In the genomic region with DNA sequence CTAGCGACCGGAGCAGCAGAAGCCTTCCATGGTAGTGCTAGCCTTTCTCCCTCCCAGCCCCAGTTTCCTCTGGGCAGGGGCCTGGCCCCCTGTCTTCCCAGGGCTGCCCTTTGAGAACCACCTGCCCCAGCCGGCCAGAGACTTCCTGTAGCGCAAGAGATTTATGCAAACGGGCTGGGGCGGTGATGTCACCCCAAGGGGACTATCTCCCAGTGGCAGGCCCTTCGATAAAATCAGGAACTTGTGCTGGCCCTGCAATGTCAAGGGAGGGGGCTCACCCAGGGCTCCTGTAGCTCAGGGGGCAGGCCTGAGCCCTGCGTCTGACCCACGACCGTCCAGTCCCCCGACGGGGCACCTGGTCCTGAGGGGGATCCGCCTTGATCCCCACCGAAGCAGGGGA, we compare ENCODE assay signal across 10 mouse cellular contexts. TPM values are rescaled to one million over a fixed set of nuclear protein-coding genes. Genes with fewer than 3 reads are reported as not detected.
DNase-seq lines count a peak whose midpoint lies in the region; ATAC-seq and TF ChIP-seq lines count a peak whose summit lies in the region.
"Had no signal": no experiment of that assay in that cellular context is flagged by ENCODE, and none has a peak within 500 bp of the region (broad histone marks: within the 10 kb centered on the region; RNA-seq: fewer than 3 reads in every experiment).

No protein-coding gene starts in this region.

- peak overlapping the region; percentile 41; the same call in 1 of the 2 replicates for H3K27ac ChIP-seq in hindbrain, embryonic 10.5 days
- no peak overlapping the region for H3K27ac ChIP-seq in hindbrain, embryonic 11.5 days (ENCODE audit: low read depth, low read length)
- peak overlapping the region; percentile 39 for H3K27ac ChIP-seq in liver, adult 2 months (replicated peaks; ENCODE audit: insufficient read depth, low read depth, low read length)
- H3K27ac ChIP-seq: limb, embryonic 15.5 days had no signal

- H3K4me2 ChIP-seq in hindbrain, embryonic 11.5 days (replicated peaks; ENCODE audit: low read depth, low read length) = no peak overlapping the region
- H3K4me2 ChIP-seq: limb, embryonic 15.5 days had no signal

- no peak for DNase-seq in hindbrain, embryonic 10.5 days (ENCODE audit: low spot score)
- no peak for DNase-seq in hindbrain, embryonic 11.5 days (ENCODE audit: low spot score)
- peak; percentile 64 for DNase-seq in MEL-GATA-1-ER (ENCODE audit: extremely low read depth, low read depth)
- no peak for DNase-seq in liver, adult 2 months (ENCODE audit: extremely low read depth, low read depth, low spot score)
- peak; percentile 30 to 71 for DNase-seq in natural killer cell, adult 2 months (ENCODE audit: low spot score in 2 of 2)
- no peak for DNase-seq in adrenal gland, postnatal 10 days
- DNase-seq in frontal cortex, adult 2 months (ENCODE audit: extremely low spot score in 1 of 2, low spot score in 1 of 2) = no peak

- no peak overlapping the region for H3K4me3 ChIP-seq in hindbrain, embryonic 10.5 days
- H3K4me3 ChIP-seq in hindbrain, embryonic 11.5 days (ENCODE audit: low read depth, low read length) = no peak overlapping the region
- peak overlapping the region; percentile 57 for H3K4me3 ChIP-seq in liver, adult 2 months (ENCODE audit: insufficient read depth, low read depth, low read length)
- H3K4me3 ChIP-seq: limb, embryonic 15.5 days had no signal

- WGBS in hindbrain, embryonic 10.5 days = 69% methylated on average over 14 of the region's 14 CpGs
- 67% methylated on average over 14 of the region's 14 CpGs for WGBS in hindbrain, embryonic 11.5 days
- 80% methylated on average over 14 of the region's 14 CpGs for WGBS in liver, adult 2 months

- no peak for ATAC-seq in hindbrain, embryonic 11.5 days (ENCODE audit: low FRiP score)
- ATAC-seq in inflammation-experienced regulatory T-cells, adult 6 months = no peak

- no peak overlapping the region for H3K9ac ChIP-seq in hindbrain, embryonic 11.5 days (ENCODE audit: low read depth, low read length)
- peak overlapping the region; percentile 45; the same call in 1 of the 2 replicates for H3K9ac ChIP-seq in liver, adult 2 months (ENCODE audit: low read depth, low read length)
- H3K9ac ChIP-seq: limb, embryonic 15.5 days had no signal

- no peak for TF ChIP-seq CTCF in liver, adult 2 months (IDR thresholded peaks at IDR 0.05; ENCODE audit: low read depth, low read length)

- H3K9me3 ChIP-seq in hindbrain, embryonic 10.5 days = no peaks in the 10 kb centered on the region
- H3K9me3 ChIP-seq in hindbrain, embryonic 11.5 days (ENCODE audit: control insufficient read depth, low read length) = no peaks in the 10 kb centered on the region
- H3K9me3 ChIP-seq: limb, embryonic 15.5 days had no signal

- H3K4me1 ChIP-seq in hindbrain, embryonic 10.5 days (replicated peaks) = peaks cover 17% of the 10 kb centered on the region; the same call in 1 of the 2 replicates
- no peaks in the 10 kb centered on the region for H3K4me1 ChIP-seq in hindbrain, embryonic 11.5 days (replicated peaks; ENCODE audit: control insufficient read depth, insufficient read depth, low read length)
- H3K4me1 ChIP-seq in liver, adult 2 months (ENCODE audit: control insufficient read depth, insufficient read depth, low read length) = no peaks in the 10 kb centered on the region

- H3K27me3 ChIP-seq in hindbrain, embryonic 10.5 days (ENCODE audit: insufficient read depth, poor library complexity, severe bottlenecking) = no peaks in the 10 kb centered on the region
- no peaks in the 10 kb centered on the region for H3K27me3 ChIP-seq in hindbrain, embryonic 11.5 days (ENCODE audit: control insufficient read depth, insufficient read depth, low read length)
- H3K27me3 ChIP-seq in liver, adult 2 months (ENCODE audit: control insufficient read depth, insufficient read depth, low read length) = no peaks in the 10 kb centered on the region

- no peaks in the 10 kb centered on the region for H3K36me3 ChIP-seq in hindbrain, embryonic 10.5 days
- H3K36me3 ChIP-seq in hindbrain, embryonic 11.5 days (ENCODE audit: control insufficient read depth, insufficient read depth, low read length) = no peaks in the 10 kb centered on the region
- H3K36me3 ChIP-seq in liver, adult 2 months (ENCODE audit: control insufficient read depth, insufficient read depth, low read length) = no peaks in the 10 kb centered on the region
- H3K36me3 ChIP-seq: limb, embryonic 15.5 days had no signal

- H3K79me2 ChIP-seq in liver, adult 2 months (ENCODE audit: control insufficient read depth, insufficient read depth, low read length) = no peaks in the 10 kb centered on the region

- no peak for TF ChIP-seq POLR2A in liver, adult 2 months (IDR thresholded peaks at IDR 0.05; ENCODE audit: extremely low read depth, insufficient read depth, low read length)

RNA-seq across cellular contexts. Expression of gene Spi1, which starts 14.3 kb away (rescaled TPM):
- polyA plus RNA-seq in hindbrain, embryonic 10.5 days (2016; fragmentation: Nextera tagmentation; extraction: Ambion mirVana) = 4.3 TPM in 2 replicates
- 2.6 and 3.0 TPM in 2 replicates for polyA plus RNA-seq in hindbrain, embryonic 11.5 days (2014; fragmentation: Nextera tagmentation; extraction: Ambion mirVana)
- total RNA-seq in liver, adult 2 months (2014; rRNA removed) = 3.7 and 4.8 TPM in 2 replicates
- 9.5 and 16.5 TPM in 2 replicates for polyA plus RNA-seq in liver, adult 2 months (2012; rRNA removed)
- total RNA-seq in adrenal gland, postnatal 10 days (2021) = 1 to 10 TPM; 5.3 to 8.7 TPM
- 9.7 and 12.0 TPM in 2 replicates for polyA plus RNA-seq in frontal cortex, adult 2 months (2012; rRNA removed)
- under 1 TPM in 1 of 3 experiments, not detected in 2; 0.68 TPM for polyA plus RNA-seq in inflammation-experienced regulatory T-cells, adult 6 months (2017; shearing (Covaris generic))

RNA-seq across cellular contexts. Expression of gene Mybpc3, which starts 21.4 kb away (rescaled TPM):
- polyA plus RNA-seq in hindbrain, embryonic 10.5 days (2016; fragmentation: Nextera tagmentation; extraction: Ambion mirVana) = 0.32 TPM in 1 of 2 replicates, not detected in the other
- not detected in 2 replicates for polyA plus RNA-seq in hindbrain, embryonic 11.5 days (2014; fragmentation: Nextera tagmentation; extraction: Ambion mirVana)
- 0.07 TPM in 1 of 2 replicates, not detected in the other for total RNA-seq in liver, adult 2 months (2014; rRNA removed)
- polyA plus RNA-seq in liver, adult 2 months (2012; rRNA removed) = 0.01 and 0.04 TPM in 2 replicates
- under 1 TPM; 0.09 TPM for total RNA-seq in adrenal gland, postnatal 10 days (2021)
- polyA plus RNA-seq in frontal cortex, adult 2 months (2012; rRNA removed) = 0.30 and 0.61 TPM in 2 replicates
- not detected for polyA plus RNA-seq in inflammation-experienced regulatory T-cells, adult 6 months (2017; shearing (Covaris generic))
- polyA plus RNA-seq: intestine, embryonic 14.5 days had no signal

RNA-seq across cellular contexts. Expression of gene Slc39a13, which starts 26.3 kb away (rescaled TPM):
- polyA plus RNA-seq in hindbrain, embryonic 10.5 days (2016; fragmentation: Nextera tagmentation; extraction: Ambion mirVana) = 21.3 and 25.8 TPM in 2 replicates
- polyA plus RNA-seq in hindbrain, embryonic 11.5 days (2014; fragmentation: Nextera tagmentation; extraction: Ambion mirVana) = 16.4 and 17.9 TPM in 2 replicates
- total RNA-seq in liver, adult 2 months (2014; rRNA removed) = 4.3 and 6.8 TPM in 2 replicates
- 13.1 and 17.5 TPM in 2 replicates for polyA plus RNA-seq in liver, adult 2 months (2012; rRNA removed)
- 10 to 100 TPM; 22.3 to 30.5 TPM for total RNA-seq in adrenal gland, postnatal 10 days (2021)
- polyA plus RNA-seq in frontal cortex, adult 2 months (2012; rRNA removed) = 53.8 and 54.3 TPM in 2 replicates
- polyA plus RNA-seq in inflammation-experienced regulatory T-cells, adult 6 months (2017; shearing (Covaris generic)) = 10 to 100 TPM; 18.5 to 28.5 (median 23.3) TPM

RNA-seq across cellular contexts. Expression of gene Psmc3, which starts 42.7 kb away (rescaled TPM):
- 341 and 347 TPM in 2 replicates for polyA plus RNA-seq in hindbrain, embryonic 10.5 days (2016; fragmentation: Nextera tagmentation; extraction: Ambion mirVana)
- polyA plus RNA-seq in hindbrain, embryonic 11.5 days (2014; fragmentation: Nextera tagmentation; extraction: Ambion mirVana) = 376 and 394 TPM in 2 replicates
- total RNA-seq in liver, adult 2 months (2014; rRNA removed) = 147 and 190 TPM in 2 replicates
- polyA plus RNA-seq in liver, adult 2 months (2012; rRNA removed) = 69.4 and 71.4 TPM in 2 replicates
- total RNA-seq in adrenal gland, postnatal 10 days (2021) = 100 to 1,000 TPM; 174 to 182 TPM
- 183 and 195 TPM in 2 replicates for polyA plus RNA-seq in frontal cortex, adult 2 months (2012; rRNA removed)
- 100 to 1,000 TPM; 197 to 219 (median 204) TPM for polyA plus RNA-seq in inflammation-experienced regulatory T-cells, adult 6 months (2017; shearing (Covaris generic))

Comparison
In these comparisons a context has a peak if more than half of its experiments do, and no peak if none do; other contexts are left out.
1. DNase-seq: peak in MEL-GATA-1-ER (single experiment) and natural killer cell, adult 2 months (2 of 2); none in hindbrain, embryonic 10.5 days (single experiment), hindbrain, embryonic 11.5 days (single experiment), liver, adult 2 months (single experiment), adrenal gland, postnatal 10 days (single experiment) and frontal cortex, adult 2 months (0 of 2).